Comparison of ENCODE assay signal across 12 mouse cellular contexts in genomic region chr5:123298526-123298925, GRCm38 (mm10). TPM values are rescaled to one million over a fixed set of nuclear protein-coding genes. Genes with fewer than 3 reads are reported as not detected.
A peak's percentile ranks its signal among the peaks of the same experiment; 100 is the strongest.
DNase-seq lines count a peak whose midpoint lies in the region; ATAC-seq and TF ChIP-seq lines count a peak whose summit lies in the region.
"Had no signal": no experiment of that assay in that cellular context is flagged by ENCODE, and none has a peak within 500 bp of the region (broad histone marks: within the 10 kb centered on the region; RNA-seq: fewer than 3 reads in every experiment).

No protein-coding gene starts in this region.

- no peak for DNase-seq in gastrocnemius, adult 2 months
- DNase-seq in gastrocnemius, postnatal 25 days = no peak
- no peak for DNase-seq in lung, embryonic 14.5 days
- DNase-seq in lung, postnatal 10 days = no peak
- peak; percentile 78 for DNase-seq in ZHBTc4 (ENCODE audit: low read depth, low spot score)
- peak; percentile 35 for DNase-seq in thymus, postnatal 25 days
- no peak for DNase-seq in adrenal gland, adult 8-10 months
- DNase-seq in left cerebral cortex, postnatal 36 days (ENCODE audit: low spot score in 2 of 2) = no peak
- DNase-seq: adrenal gland, postnatal 36 days; cerebellum, adult 9-10 months; lung, adult 18-20 months had no signal

- peak; percentile 37 for TF ChIP-seq CTCF in gastrocnemius, adult 2 months (IDR thresholded peaks at IDR 0.05)
- TF ChIP-seq CTCF in lung, embryonic 14.5 days (IDR thresholded peaks at IDR 0.05; ENCODE audit: low read depth) = peak; percentile 54

- no peaks in the 10 kb centered on the region for H3K9me3 ChIP-seq in lung, embryonic 14.5 days (ENCODE audit: low read depth, low read length)

- H3K4me3 ChIP-seq in gastrocnemius, adult 2 months = no peak overlapping the region
- no peak overlapping the region for H3K4me3 ChIP-seq in lung, embryonic 14.5 days (ENCODE audit: low read depth, low read length)

- ATAC-seq in lung, embryonic 14.5 days (ENCODE audit: insufficient read depth) = no peak

- no peaks in the 10 kb centered on the region for H3K36me3 ChIP-seq in lung, embryonic 14.5 days (ENCODE audit: insufficient read depth)

- WGBS in lung, embryonic 14.5 days = 89% methylated on average over 6 of the region's 6 CpGs

- H3K27ac ChIP-seq in gastrocnemius, adult 2 months = no peak overlapping the region
- H3K27ac ChIP-seq in lung, embryonic 14.5 days (ENCODE audit: low read depth) = no peak overlapping the region

- no peaks in the 10 kb centered on the region for H3K4me1 ChIP-seq in lung, embryonic 14.5 days (ENCODE audit: insufficient read depth)

- no peak overlapping the region for H3K9ac ChIP-seq in lung, embryonic 14.5 days

- intact Hi-C loops in gastrocnemius, adult 2 months (cut with DNase I) = no loop called here
- intact Hi-C loops in left cerebral cortex, postnatal 36 days (cut with DNase I) = no loop called here

- no peaks in the 10 kb centered on the region for H3K27me3 ChIP-seq in lung, embryonic 14.5 days (ENCODE audit: insufficient read depth, low read length)

- H3K4me2 ChIP-seq in lung, embryonic 14.5 days = no peak overlapping the region

RNA-seq across cellular contexts. Expression of gene Bcl7a, which starts 45.1 kb away (rescaled TPM):
- 10 to 100 TPM in 1 of 2 experiments, 1 to 10 TPM in 1; 4.9 to 10.7 TPM for total RNA-seq in gastrocnemius, adult 2 months (2021)
- total RNA-seq in gastrocnemius, postnatal 25 days (2021) = 1 to 10 TPM; 8.4 to 8.6 TPM
- 24.9 and 25.0 TPM in 2 replicates for polyA plus RNA-seq in lung, embryonic 14.5 days (2014; fragmentation: Nextera tagmentation; extraction: Ambion mirVana)
- total RNA-seq in adrenal gland, adult 8-10 months (2022) = 10 to 100 TPM in 3 of 4 experiments, 1 to 10 TPM in 1; 9.7 to 15.1 (median 13.2) TPM
- total RNA-seq in left cerebral cortex, postnatal 36 days (2021) = 10 to 100 TPM; 69.0 to 71.7 TPM

RNA-seq across cellular contexts. Expression of gene Wdr66, which starts 46.6 kb away (rescaled TPM):
- total RNA-seq in gastrocnemius, adult 2 months (2021) = 1 to 10 TPM in 1 of 2 experiments, under 1 TPM in 1; 0.56 to 1.5 TPM
- total RNA-seq in gastrocnemius, postnatal 25 days (2021) = 1 to 10 TPM; 1.1 to 1.9 TPM
- 0.57 and 0.78 TPM in 2 replicates for polyA plus RNA-seq in lung, embryonic 14.5 days (2014; fragmentation: Nextera tagmentation; extraction: Ambion mirVana)
- total RNA-seq in adrenal gland, adult 8-10 months (2022) = 1 to 10 TPM in 3 of 4 experiments, under 1 TPM in 1; 0.59 to 1.8 (median 1.3) TPM
- total RNA-seq in left cerebral cortex, postnatal 36 days (2021) = 1 to 10 TPM; 4.7 to 6.7 TPM
- total RNA-seq: monocyte, adult 5-6 weeks had no signal

Comparison
In these comparisons a context has a peak if more than half of its experiments do, and no peak if none do; other contexts are left out.
1. DNase-seq: peak in ZHBTc4 (single experiment) and thymus, postnatal 25 days (single experiment); none in gastrocnemius, adult 2 months (single experiment), gastrocnemius, postnatal 25 days (single experiment), lung, embryonic 14.5 days (single experiment), lung, postnatal 10 days (single experiment), adrenal gland, adult 8-10 months (single experiment) and left cerebral cortex, postnatal 36 days (0 of 2).
2. RNA of gene Bcl7a, which starts 45.1 kb away (total RNA-seq): 69.0 to 71.7 TPM in left cerebral cortex, postnatal 36 days; 9.7 to 15.1 TPM in adrenal gland, adult 8-10 months, 4.9 to 10.7 TPM in gastrocnemius, adult 2 months and 8.4 to 8.6 TPM in gastrocnemius, postnatal 25 days; every median in the first group is over 4 times any median in the second.